Mouse (Mus musculus): Measurements from ENCODE around the gene Cobl.

Gene Cobl

DNA sequence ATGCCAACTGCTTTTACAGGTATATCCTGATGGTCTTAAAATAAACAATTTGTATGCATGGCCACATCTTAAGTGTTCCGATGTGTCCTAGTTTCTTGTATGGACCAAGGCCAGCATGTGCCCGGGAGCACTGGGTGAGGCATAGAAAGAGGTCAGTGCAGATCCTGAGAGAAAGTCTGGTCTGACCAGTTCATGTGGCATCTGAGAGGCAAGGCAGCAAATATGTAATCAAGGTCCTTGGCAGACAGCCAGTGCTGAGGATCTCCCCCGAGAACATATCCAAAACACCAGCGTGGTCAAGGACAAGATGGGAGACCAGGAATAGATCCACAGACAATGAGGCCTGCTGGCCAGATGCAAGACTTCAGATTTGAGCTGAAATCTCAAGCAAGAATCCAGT, 81.8 kb downstream of the Cobl start:
- no peak for DNase-seq (ENCODE audit: low read depth)

DNA sequence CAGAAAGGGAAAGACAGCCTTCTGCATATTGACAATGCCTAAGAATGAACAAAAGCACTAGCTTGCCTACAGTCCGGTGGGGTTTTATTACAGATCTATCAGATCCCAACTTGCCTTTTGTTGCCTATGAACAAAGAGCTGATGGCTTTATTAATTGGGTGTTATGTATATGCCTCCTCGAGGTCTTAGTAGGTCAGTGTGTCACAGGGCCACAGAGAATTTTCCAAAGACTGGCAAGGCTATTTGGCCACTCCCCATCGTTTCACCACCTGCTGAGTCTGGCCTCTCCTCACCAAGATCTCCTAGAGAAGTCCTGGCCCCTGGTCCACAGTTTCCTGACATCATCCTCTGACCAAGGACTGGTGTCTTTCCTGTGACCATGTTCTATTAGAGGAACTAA, 83.7 kb downstream of the Cobl start:
- no peak for DNase-seq (ENCODE audit: low read depth)

DNA sequence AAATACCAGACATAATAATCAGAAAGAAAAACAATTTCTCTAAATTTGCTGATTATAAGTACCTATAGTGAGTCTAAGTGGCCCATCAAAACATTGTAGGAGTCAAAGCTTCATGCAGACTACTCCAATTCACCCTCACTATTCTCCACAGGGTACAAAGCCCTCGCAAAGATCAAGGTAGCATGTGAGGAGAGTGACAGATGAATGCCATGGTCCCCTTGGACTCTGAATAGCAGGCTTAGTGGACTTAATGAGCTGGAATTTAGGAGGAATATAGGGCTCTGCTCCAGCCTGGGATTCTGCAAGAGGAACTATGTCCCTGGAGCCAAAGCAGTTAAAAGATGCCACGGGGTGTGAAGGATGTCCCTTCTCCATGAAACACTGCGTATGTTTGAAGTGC, 88.1 kb downstream of the Cobl start:
- DNase-seq (ENCODE audit: low read depth), result no peak

DNA sequence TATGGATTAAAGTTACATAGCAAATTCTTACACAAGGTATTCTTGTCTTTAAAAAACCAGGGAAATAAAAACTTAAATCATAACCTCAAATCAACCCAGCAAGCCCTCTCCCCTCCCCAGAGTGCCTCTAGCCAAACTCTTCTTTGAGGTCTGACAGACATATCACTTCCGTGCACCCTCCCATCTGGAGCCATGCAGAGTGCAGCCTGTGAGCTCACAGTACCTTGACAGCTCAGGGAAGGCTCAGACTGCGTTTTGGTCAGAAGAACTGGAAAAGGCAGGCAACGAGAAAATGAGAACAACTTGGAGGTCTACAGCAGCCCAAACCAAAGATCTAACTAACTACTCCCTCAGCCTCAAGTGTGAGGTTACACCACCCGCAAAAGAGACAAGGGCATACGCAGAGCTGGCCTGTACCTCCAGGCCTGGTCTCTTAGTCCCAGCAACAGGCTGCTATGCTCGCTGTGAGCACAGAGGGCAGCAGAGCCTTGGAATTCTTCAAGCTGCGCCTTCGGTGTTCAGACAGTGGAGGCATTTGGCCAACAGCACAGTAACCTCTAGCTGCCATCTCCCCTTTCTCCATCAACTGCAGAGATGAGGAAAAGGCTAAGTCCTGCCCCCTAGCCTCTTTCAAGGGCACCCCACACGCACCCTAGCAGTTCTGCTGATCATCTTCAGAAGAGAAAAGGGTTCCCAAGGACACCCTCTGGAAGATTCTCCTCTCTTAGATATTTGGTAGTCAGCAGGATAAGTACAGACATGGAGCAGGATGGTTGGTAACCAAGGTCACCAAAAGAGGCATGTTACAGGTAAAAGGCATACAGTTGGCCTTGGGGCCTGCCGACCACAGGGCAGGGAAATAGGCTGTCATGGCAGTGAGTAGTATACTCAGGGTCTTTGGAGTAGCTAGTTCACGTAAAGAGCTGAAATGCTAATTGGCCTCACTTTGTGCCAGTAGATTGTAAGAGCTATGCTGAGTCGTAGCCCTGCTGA, 91.4 kb downstream of the Cobl start:
- DNase-seq (ENCODE audit: low read depth), result peak; percentile 38

- DNase-seq (ENCODE audit: low read depth), result no peak
Measured at GRCm38 (mm10) chr11:12370957-12371356, 93.8 kb downstream of the Cobl start.

GRCm38 (mm10) chr11:12367426-12368178, 97.2 kb downstream of the Cobl start:
- peak; percentile 2 for DNase-seq (ENCODE audit: low read depth)

DNA sequence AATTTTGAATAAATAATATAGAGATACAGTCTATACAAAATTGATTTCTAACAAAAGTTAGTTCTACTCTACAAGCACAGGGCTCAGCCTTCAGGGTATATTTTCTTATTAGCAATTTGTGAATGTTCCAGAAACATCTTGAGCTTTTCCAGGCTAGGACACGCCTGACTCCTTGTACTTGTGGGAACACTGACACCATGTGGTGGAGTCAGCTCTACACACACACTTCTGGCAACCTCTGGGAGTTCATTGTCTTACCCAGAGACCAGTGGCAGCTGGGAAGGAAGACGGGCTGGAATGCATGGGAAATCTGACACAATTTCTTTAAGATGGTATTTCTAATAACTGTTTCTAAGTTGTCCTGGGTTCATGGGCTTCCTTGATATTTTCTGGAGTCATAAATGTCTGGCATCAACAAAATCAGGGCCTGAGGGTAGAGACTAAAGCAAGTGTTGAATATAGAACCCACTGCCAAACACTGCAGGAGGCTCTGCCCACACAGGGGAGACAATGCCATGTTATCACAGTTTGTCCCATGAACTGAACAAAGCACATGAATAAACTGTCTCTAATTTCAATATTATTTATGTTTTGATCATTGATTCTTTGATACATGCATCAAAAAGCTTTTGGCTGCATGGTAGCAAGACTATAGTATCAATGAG, 105.3 kb downstream of the Cobl start:
- DNase-seq (ENCODE audit: low read depth), result peak; percentile 41

GRCm38 (mm10) chr11:12358602-12359001, 106.2 kb downstream of the Cobl start:
- DNase-seq (ENCODE audit: low read depth), result no peak

DNA sequence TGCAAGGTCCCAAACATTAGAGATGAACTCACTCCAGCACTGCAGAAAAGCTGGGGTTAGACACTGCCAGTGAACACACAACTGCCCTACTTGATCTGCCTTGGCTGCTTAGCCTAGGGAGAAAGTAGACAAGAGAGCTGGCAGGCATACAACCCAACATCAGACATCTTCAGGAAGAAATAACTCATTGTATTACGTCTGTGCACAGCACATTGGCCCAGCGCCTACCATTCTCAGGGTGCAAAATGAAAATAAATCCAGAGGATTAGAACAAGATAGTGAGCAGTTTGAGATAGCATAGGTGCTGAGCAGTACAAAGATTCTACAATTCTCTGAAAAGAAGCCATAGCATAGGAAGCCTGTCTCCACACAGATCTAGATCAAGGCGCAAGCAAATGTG, 109.1 kb downstream of the Cobl start:
- no peak for DNase-seq (ENCODE audit: low read depth)

DNA sequence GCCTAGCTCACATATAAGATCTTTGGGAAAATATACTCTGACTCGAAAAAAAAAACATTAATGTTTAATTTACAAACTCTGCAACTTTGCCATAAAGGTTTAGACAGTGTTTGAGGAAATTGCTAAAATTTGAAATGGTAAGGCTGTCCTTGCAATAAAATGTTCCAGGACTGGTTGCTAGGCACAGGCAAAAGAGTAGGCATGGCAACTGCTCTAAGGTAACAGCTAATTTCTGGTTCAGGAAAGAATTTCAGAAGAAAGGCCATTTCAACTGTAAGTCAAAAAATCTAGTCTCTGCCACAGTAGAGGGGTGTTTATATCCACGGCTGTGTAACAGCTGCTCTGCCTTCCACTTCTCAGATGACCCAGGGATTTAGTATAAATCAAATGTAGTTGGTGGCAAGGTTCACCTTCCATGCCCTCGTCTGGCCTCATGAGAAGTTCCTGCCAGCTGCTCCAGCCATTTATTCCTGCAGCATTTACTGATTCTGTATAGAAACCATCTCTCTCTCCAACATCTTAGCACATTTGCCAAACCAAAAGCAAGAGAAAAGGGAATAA, 113.7 kb downstream of the Cobl start:
- no peak for DNase-seq (ENCODE audit: low read depth)

- no peak for DNase-seq (ENCODE audit: low read depth)
Measured at GRCm38 (mm10) chr11:12350086-12350485, 114.7 kb downstream of the Cobl start.

DNA sequence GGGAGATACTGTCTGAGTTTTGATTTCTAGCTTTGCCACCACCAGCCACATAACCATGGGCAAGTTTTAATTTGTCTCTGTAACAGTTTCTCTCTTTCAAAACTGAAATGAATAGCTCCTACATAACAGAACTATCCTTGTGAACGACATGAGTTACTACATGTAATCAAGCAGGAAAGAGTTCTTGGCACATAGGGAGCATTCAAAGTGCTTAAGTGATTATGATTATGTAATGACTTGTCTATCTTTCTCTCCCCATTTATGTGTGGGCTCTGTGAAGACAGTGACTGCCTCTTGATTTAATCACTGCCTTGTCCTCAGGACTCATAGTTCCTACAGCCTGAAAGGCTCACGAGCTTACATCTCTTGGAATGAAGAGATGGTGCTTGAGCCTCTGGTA, 118.3 kb downstream of the Cobl start:
- DNase-seq (ENCODE audit: low read depth), result no peak

DNA sequence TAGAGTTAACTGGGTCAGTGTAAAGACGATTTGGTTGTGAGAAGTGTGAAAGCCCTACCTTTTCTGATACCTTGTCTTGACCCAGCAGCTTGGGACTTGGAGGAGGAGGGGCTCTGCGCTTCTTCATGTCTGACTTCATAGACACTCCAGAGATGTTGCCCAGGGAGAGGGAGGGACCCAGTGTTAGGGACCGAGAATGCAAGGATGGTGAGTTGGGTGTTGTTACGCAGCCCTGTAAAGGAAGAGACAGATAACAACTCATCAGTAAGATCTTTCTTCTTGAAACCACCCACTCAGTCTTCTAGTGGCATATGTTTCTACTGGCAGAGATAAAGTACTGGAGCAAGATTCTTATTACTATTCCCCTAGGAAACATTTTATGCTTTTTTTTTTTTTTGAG, 121.1 kb downstream of the Cobl start:
- DNase-seq (ENCODE audit: low read depth), result no peak

- DNase-seq (ENCODE audit: low read depth), result no peak
Measured at GRCm38 (mm10) chr11:12340697-12341096, 124.1 kb downstream of the Cobl start.

DNA sequence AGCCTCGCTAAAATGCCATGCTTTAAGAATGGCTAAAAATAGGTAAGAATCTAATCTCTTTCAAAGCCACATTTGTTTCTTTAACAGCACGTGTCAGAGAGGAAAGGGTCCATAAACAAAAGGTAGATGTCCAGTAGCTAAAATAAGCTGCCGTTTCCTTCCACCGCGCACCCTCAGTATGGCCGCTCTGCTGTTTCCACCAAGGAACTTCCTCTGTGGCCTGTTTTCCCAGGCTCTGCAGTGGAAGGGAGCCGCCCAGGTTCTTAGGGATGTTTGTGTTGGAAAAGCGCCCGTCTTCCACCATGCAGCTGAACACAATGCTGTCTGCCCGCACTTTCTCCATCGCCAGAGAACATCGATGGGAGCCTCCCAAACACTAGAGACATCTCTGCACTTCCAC, 128.6 kb downstream of the Cobl start:
- DNase-seq (ENCODE audit: low read depth), result no peak

GRCm38 (mm10) chr11:12331997-12332396, 132.8 kb downstream of the Cobl start:
- no peak for DNase-seq (ENCODE audit: low read depth)

DNA sequence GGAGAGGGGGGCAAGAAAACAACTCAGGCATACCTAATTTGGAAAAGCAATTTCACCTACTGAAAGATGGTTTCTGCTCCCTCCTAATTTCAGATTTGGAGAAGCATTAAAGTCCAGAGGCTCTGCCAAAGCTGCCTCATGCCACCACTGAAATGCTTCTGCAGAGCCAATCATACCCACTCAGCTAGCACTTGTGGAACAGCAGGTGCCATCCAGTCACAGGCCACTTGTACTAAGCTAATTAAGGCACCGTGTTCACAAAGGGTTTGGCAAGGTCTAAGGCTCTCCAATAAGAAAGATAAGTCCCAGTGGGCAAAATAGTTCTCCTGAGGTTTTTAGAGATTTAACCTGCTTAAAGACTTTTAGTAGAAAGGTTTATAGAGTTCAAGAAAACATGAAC, 143.3 kb downstream of the Cobl start:
- no peak for DNase-seq (ENCODE audit: low read depth)

- no peak for DNase-seq (ENCODE audit: low read depth)
Measured at GRCm38 (mm10) chr11:12319318-12319717, 145.4 kb downstream of the Cobl start.

GRCm38 (mm10) chr11:12315670-12316069, 149.1 kb downstream of the Cobl start:
- no peak for DNase-seq (ENCODE audit: low read depth)

GRCm38 (mm10) chr11:12314278-12315043, 150.3 kb downstream of the Cobl start:
- peak; percentile 29 for DNase-seq (ENCODE audit: low read depth)

GRCm38 (mm10) chr11:12311419-12311818, 153.3 kb downstream of the Cobl start:
- DNase-seq (ENCODE audit: low read depth), result no peak

Measured in 416B (cell line).